Mouse (Mus musculus): Measurements from ENCODE around the gene Kank1. TPM values are rescaled to one million over a fixed set of nuclear protein-coding genes. Genes with fewer than 3 reads are reported as not detected.

Kank1 gene
- polyA plus RNA-seq, 1 experiment from 2014 or later = 5.7 TPM

GRCm38 (mm10) chr19:25436175-25436574 is 199.4 kb downstream of the Kank1 start:
- Histone ChIP-seq H3K4me1 (replicated peaks) (0 out of 2 replicates have a peak, but pooled peaks cover 4% of the 10 kb centered on the region), H3K4me2 (replicated peaks) (no peak overlapping the region), H3K9ac (replicated peaks) (no peak overlapping the region), H3K27me3 (no peaks in the 10 kb centered on the region), H3K4me3 (replicated peaks) (no peak overlapping the region), H3K9me3 (no peaks in the 10 kb centered on the region), H3K27ac (no peak overlapping the region), H3K36me3 (no peaks in the 10 kb centered on the region)
- ATAC-seq = no peak
- 49% methylated on average over 4 of the region's 4 CpGs for WGBS

GRCm38 (mm10) chr19:25436789-25437650 is 200.2 kb downstream of the Kank1 start:
- no peak for ATAC-seq
- H3K4me2 ChIP-seq (replicated peaks) = no peak overlapping the region
- H3K4me1 ChIP-seq (replicated peaks) = 0 out of 2 replicates have a peak, but pooled peaks cover 4% of the 10 kb centered on the region
- no peak overlapping the region for H3K4me3 ChIP-seq (replicated peaks)
- H3K9me3 ChIP-seq = no peaks in the 10 kb centered on the region
- no peaks in the 10 kb centered on the region for H3K36me3 ChIP-seq
- H3K27ac ChIP-seq = no peak overlapping the region
- no peak overlapping the region for H3K9ac ChIP-seq (replicated peaks)
- H3K27me3 ChIP-seq = no peaks in the 10 kb centered on the region
- WGBS = 94% methylated on average over 20 of the region's 20 CpGs

- H3K36me3 ChIP-seq = no peaks in the 10 kb centered on the region
- 89% methylated on average over 6 of the region's 6 CpGs for WGBS
These were observed 201.5 kb downstream of the Kank1 start for GRCm38 (mm10) chr19:25438246-25438645.

GRCm38 (mm10) chr19:25439807-25440206 is 203.0 kb downstream of the Kank1 start:
- Histone ChIP-seq H3K9ac (replicated peaks) (no peak overlapping the region), H3K27me3 (no peaks in the 10 kb centered on the region), H3K9me3 (no peaks in the 10 kb centered on the region), H3K4me3 (replicated peaks) (no peak overlapping the region), H3K36me3 (no peaks in the 10 kb centered on the region), H3K4me2 (replicated peaks) (no peak overlapping the region), H3K27ac (no peak overlapping the region), H3K4me1 (replicated peaks) (0 out of 2 replicates have a peak, but pooled peaks cover 4% of the 10 kb centered on the region)
- no peak for ATAC-seq
- 64% methylated on average over 6 of the region's 6 CpGs for WGBS

More at GRCm38 (mm10) chr19:25438246-25438645, 201.5 kb downstream of the Kank1 start:
- H3K9ac ChIP-seq (replicated peaks) = no peak overlapping the region
- H3K27me3 ChIP-seq = no peaks in the 10 kb centered on the region
- no peak overlapping the region for H3K4me2 ChIP-seq (replicated peaks)
- H3K27ac ChIP-seq = no peak overlapping the region
- no peak for ATAC-seq
- H3K9me3 ChIP-seq = no peaks in the 10 kb centered on the region
- H3K4me3 ChIP-seq (replicated peaks) = no peak overlapping the region
- H3K4me1 ChIP-seq (replicated peaks) = 0 out of 2 replicates have a peak, but pooled peaks cover 4% of the 10 kb centered on the region

- no peaks in the 10 kb centered on the region for H3K27me3 ChIP-seq
- 0 out of 2 replicates have a peak, but pooled peaks cover 4% of the 10 kb centered on the region for H3K4me1 ChIP-seq (replicated peaks)
- no peaks in the 10 kb centered on the region for H3K36me3 ChIP-seq
- H3K27ac ChIP-seq = no peak overlapping the region
- WGBS = 89% methylated on average over 4 of the region's 4 CpGs
- no peak overlapping the region for H3K4me3 ChIP-seq (replicated peaks)
- no peak overlapping the region for H3K9ac ChIP-seq (replicated peaks)
- no peak for ATAC-seq
- no peaks in the 10 kb centered on the region for H3K9me3 ChIP-seq
- no peak overlapping the region for H3K4me2 ChIP-seq (replicated peaks)
These were observed 204.0 kb downstream of the Kank1 start for GRCm38 (mm10) chr19:25440736-25441135.

- H3K9ac ChIP-seq (replicated peaks) = no peak overlapping the region
- WGBS = 25% methylated on average over 7 of the region's 7 CpGs
- H3K36me3 ChIP-seq = no peaks in the 10 kb centered on the region
- 0 out of 2 replicates have a peak, but pooled peaks cover 7% of the 10 kb centered on the region for H3K27me3 ChIP-seq
- no peaks in the 10 kb centered on the region for H3K4me1 ChIP-seq (replicated peaks)
- ATAC-seq = no peak
- no peaks in the 10 kb centered on the region for H3K9me3 ChIP-seq
- H3K27ac ChIP-seq = no peak overlapping the region
- H3K4me3 ChIP-seq (replicated peaks) = no peak overlapping the region
- no peak overlapping the region for H3K4me2 ChIP-seq (replicated peaks)
These were observed 208.3 kb downstream of the Kank1 start for GRCm38 (mm10) chr19:25445054-25445453.

GRCm38 (mm10) chr19:25445842-25446241 is 209.1 kb downstream of the Kank1 start:
- no peak overlapping the region for H3K9ac ChIP-seq (replicated peaks)
- no peak overlapping the region for H3K27ac ChIP-seq
- no peak overlapping the region for H3K4me3 ChIP-seq (replicated peaks)
- no peaks in the 10 kb centered on the region for H3K9me3 ChIP-seq
- no peak for ATAC-seq
- H3K4me1 ChIP-seq (replicated peaks) = no peaks in the 10 kb centered on the region
- no peaks in the 10 kb centered on the region for H3K36me3 ChIP-seq
- H3K27me3 ChIP-seq = 0 out of 2 replicates have a peak, but pooled peaks cover 7% of the 10 kb centered on the region
- 68% methylated on average over 8 of the region's 8 CpGs for WGBS
- no peak overlapping the region for H3K4me2 ChIP-seq (replicated peaks)

- H3K4me3 ChIP-seq (replicated peaks) = no peak overlapping the region
- no peak overlapping the region for H3K27ac ChIP-seq
- no peak overlapping the region for H3K9ac ChIP-seq (replicated peaks)
- H3K27me3 ChIP-seq = 0 out of 2 replicates have a peak, but pooled peaks cover 7% of the 10 kb centered on the region
- no peaks in the 10 kb centered on the region for H3K9me3 ChIP-seq
- no peak for ATAC-seq
- H3K4me1 ChIP-seq (replicated peaks) = no peaks in the 10 kb centered on the region
- H3K4me2 ChIP-seq (replicated peaks) = no peak overlapping the region
- WGBS = 80% methylated on average over 2 of the region's 2 CpGs
- no peaks in the 10 kb centered on the region for H3K36me3 ChIP-seq
These were observed 209.9 kb downstream of the Kank1 start for GRCm38 (mm10) chr19:25446683-25447082.

- Histone ChIP-seq H3K4me1 (replicated peaks) (no peaks in the 10 kb centered on the region), H3K9ac (replicated peaks) (no peak overlapping the region), H3K9me3 (no peaks in the 10 kb centered on the region), H3K27me3 (0 out of 2 replicates have a peak, but pooled peaks cover 7% of the 10 kb centered on the region), H3K27ac (no peak overlapping the region), H3K36me3 (no peaks in the 10 kb centered on the region), H3K4me3 (replicated peaks) (no peak overlapping the region), H3K4me2 (replicated peaks) (no peak overlapping the region)
- no peak for ATAC-seq
- WGBS = 69% methylated on average over 5 of the region's 5 CpGs
These were observed 210.6 kb downstream of the Kank1 start for GRCm38 (mm10) chr19:25447373-25447772.

- Histone ChIP-seq H3K4me2 (replicated peaks) (no peak overlapping the region), H3K36me3 (no peaks in the 10 kb centered on the region), H3K9ac (replicated peaks) (no peak overlapping the region), H3K4me1 (replicated peaks) (no peaks in the 10 kb centered on the region), H3K9me3 (no peaks in the 10 kb centered on the region), H3K27ac (no peak overlapping the region), H3K4me3 (replicated peaks) (no peak overlapping the region), H3K27me3 (0 out of 2 replicates have a peak, but pooled peaks cover 7% of the 10 kb centered on the region)
- WGBS = 49% methylated on average over 11 of the region's 11 CpGs
- no peak for ATAC-seq
These were observed 214.3 kb downstream of the Kank1 start for GRCm38 (mm10) chr19:25450869-25451629.

- H3K27me3 ChIP-seq = 0 out of 2 replicates have a peak, but pooled peaks cover 5% of the 10 kb centered on the region
- 79% methylated on average over 5 of the region's 5 CpGs for WGBS
These were observed 216.4 kb downstream of the Kank1 start for GRCm38 (mm10) chr19:25453146-25453545.

GRCm38 (mm10) chr19:25460760-25461159 is 224.0 kb downstream of the Kank1 start:
- peaks cover 4% of the 10 kb centered on the region; the same call in 1 of the 2 replicates for H3K9me3 ChIP-seq
- H3K4me2 ChIP-seq (replicated peaks) = no peak overlapping the region
- H3K27ac ChIP-seq = no peak overlapping the region
- no peak overlapping the region for H3K9ac ChIP-seq (replicated peaks)
- ATAC-seq = no peak
- no peaks in the 10 kb centered on the region for H3K36me3 ChIP-seq
- no peaks in the 10 kb centered on the region for H3K4me1 ChIP-seq (replicated peaks)
- H3K4me3 ChIP-seq (replicated peaks) = no peak overlapping the region
- WGBS = 93% methylated on average over 8 of the region's 8 CpGs
- no peaks in the 10 kb centered on the region for H3K27me3 ChIP-seq

More at GRCm38 (mm10) chr19:25453146-25453545, 216.4 kb downstream of the Kank1 start:
- Histone ChIP-seq H3K4me2 (replicated peaks) (no peak overlapping the region), H3K36me3 (no peaks in the 10 kb centered on the region), H3K9me3 (no peaks in the 10 kb centered on the region), H3K4me1 (replicated peaks) (no peaks in the 10 kb centered on the region), H3K9ac (replicated peaks) (no peak overlapping the region), H3K4me3 (replicated peaks) (no peak overlapping the region), H3K27ac (no peak overlapping the region)
- no peak for ATAC-seq

Data from midbrain, embryonic 13.5 days (tissue).